Mouse (Mus musculus) spleen, postnatal 4 days (tissue): Measurements from ENCODE around the gene Prdm4.

Experiments used
- DNase-seq, 2 experiments: peaks; one replicate each; pipeline ENCODE4 v3.0.0; 2022; ENCODE audit warnings: low spot score in 2 of 2

Gene Prdm4

GRCm38 (mm10) chr10:85871698-85872478, 45.1 kb downstream of the Prdm4 start:
- DNase-seq: peak; percentile 87 to 94

- DNase-seq: no peak
Measured at GRCm38 (mm10) chr10:85846105-85846862, 70.7 kb downstream of the Prdm4 start.
